Mouse (Mus musculus) inflammation-experienced regulatory T-cells, adult 6 months (primary cell): ENCODE data around the gene Fam72a. TPM values are rescaled to one million over a fixed set of nuclear protein-coding genes. Genes with fewer than 3 reads are reported as not detected.

Experiments used
- ATAC-seq: one replicate; pipeline ENCODE4 v1.8.0; 2017
- polyA plus RNA-seq, 3 experiments: library from polyadenylated mRNA; unstranded; fragments of 100-300 nt; shearing (Covaris generic); gene quantifications; one replicate each; pipeline ENCODE4 v1.2.1; 2017

The Fam72a gene
- polyA plus RNA-seq: 1 to 10 TPM in 1 of 3 experiments, under 1 TPM in 2; 0.59 to 1.4 (median 0.66) TPM

DNA sequence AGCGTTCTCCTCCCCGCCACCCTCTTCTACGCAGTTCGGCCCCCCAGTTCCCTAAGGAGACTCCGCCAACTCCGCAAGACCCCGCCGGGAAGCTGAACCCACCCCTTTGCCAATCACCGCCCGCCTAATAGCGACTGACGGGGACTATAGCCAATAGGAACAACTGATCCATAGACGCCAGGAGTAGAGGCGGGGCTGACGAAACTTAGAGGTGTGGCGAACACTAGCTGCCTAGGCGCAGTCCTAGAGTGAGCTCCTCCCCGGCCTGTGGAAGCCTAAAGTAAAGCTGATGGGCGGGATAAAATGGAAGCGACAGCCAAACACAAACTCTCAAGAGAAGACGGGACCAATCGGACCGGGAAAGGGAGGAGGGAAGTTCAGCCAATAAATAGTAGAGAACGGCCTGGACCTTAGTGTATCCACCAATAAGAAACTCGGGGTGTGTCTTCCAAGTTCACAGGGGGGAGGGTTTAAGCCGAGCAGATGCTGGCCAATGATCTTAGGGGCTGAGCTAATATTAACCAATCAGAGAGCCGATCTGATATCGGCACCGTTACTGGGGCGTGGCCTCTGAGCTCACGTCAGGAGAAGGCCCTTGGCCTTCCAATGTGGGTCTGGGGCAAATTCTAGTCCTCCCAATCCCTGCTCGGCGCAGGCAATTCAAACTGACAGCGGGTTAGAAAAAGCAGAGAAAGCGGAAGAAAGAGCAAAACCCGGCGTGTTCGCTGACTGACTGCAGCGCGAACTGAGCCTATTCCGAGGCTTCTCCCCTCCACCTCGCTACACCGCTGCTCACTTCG, at the start of gene Fam72a, which contains the start of gene Srgap2:
Gene Fam72a, plus strand, starts transcription at position 623 of the 800 bp plus-strand sequence.
Gene Srgap2, minus strand, starts transcription at position 72 of the 800 bp plus-strand sequence.
- peak; percentile 85 for ATAC-seq

GRCm38 (mm10) chr1:131478770-131479305, 48.9 kb upstream of the Fam72a start:
- no peak for ATAC-seq

DNA sequence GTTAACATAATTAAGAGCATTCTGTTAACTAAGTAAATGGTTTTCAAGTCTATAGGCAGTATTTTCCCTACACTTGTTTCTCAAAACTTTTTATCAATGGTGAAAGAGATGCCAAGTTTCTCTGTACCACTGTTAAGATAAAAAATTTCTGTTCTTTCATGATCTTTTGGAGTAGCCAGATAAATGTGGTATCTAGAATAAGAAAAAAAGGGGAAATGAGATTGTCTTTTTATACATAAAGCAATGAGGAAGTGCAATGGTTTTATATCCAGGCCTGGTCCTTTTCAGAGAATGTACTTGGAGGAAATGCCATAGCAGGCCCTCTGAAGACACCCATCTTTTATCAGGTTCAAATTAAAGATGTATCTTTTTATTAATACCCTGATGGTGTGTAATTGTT, 46.3 kb upstream of the Fam72a start:
- ATAC-seq: no peak

DNA sequence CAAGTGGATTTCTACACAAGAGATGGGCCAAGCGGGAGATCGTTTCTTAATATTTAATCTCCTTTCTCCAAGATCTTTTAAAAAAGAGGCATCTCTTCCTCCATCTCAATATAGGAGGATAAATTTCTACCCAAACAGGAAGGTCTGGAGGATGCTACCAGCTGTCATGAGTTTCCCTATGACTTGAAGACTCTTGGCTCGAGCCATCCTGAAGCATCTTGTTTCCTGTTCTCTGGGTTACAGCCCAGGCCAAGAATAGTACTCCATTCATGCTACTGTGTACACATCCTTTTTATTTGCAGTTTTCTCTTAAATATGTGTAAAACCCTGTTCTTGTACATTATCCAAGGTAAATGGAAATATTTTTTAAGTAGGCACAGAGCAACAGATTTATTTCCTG, 45.5 kb upstream of the Fam72a start:
- no peak for ATAC-seq

GRCm38 (mm10) chr1:131486094-131486850, 41.4 kb upstream of the Fam72a start:
- no peak for ATAC-seq

DNA sequence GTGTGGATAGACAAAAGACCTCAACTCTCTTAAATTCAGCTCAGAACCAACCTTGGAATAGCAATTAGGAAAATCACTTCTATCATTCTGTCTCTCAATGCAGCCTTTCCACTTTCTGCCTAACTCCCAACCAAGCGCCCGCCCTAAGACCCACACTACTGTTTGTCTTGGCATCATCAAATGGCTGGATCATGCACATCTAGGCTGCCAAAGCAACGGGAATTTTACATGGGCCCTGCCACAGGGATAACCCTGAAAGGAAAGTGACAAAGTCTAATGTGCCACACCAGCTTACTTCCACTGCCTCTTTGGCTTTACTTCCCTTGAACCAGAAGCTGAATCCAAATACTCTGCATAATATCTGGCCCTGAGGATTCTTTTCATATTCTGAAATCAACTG, 38.4 kb upstream of the Fam72a start:
- ATAC-seq: no peak

GRCm38 (mm10) chr1:131491579-131491978, 36.1 kb upstream of the Fam72a start:
- ATAC-seq: no peak

- peak; percentile 54 for ATAC-seq
These were observed 35.3 kb upstream of the Fam72a start for GRCm38 (mm10) chr1:131492360-131492759.

DNA sequence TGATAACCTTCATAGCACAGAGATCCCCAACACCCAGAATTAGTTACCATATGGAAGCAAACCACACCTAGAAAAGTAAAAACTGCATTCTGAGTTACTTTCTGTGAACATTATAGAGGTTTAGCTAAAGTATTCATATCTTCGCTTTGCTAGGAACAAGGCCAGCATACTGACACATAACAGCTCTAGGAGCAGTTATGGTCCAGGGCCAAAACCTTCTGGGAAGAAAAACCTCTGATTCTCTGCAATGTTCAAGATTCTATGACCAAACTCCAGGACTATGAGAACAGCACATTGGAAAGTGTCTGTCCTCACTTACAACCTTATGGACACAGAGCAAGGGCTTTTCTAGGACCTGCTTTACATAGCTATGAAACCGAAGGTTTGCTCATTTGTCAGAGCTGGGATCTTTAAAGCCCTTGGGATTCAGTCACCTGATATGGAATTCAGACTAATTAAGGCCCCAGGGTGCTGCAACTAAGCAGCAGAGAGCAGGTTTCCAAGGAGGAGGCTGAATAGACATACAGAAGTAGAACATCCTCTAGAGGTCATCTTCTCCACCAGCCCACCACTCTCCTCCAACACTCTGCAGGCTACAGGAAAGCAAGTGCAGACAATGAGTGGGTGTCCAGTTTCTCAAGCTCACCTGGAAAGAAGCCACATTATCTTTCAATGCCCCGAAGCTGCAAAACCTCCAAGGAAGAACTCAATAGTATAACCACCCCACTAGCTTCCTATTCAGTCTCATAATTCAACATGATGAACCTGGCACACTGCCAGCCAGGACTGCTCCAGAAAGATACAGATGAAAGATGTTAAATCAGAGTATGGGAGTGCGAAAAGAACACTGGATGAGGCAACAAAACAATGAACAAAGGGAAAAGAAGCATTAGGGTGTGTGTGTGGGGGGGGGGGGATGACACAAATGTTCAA, 33.5 kb upstream of the Fam72a start:
- no peak for ATAC-seq

- no peak for ATAC-seq
These were observed 29.5 kb upstream of the Fam72a start for GRCm38 (mm10) chr1:131498231-131498630.

- ATAC-seq: no peak
These were observed 26.0 kb upstream of the Fam72a start for GRCm38 (mm10) chr1:131501681-131502080.

GRCm38 (mm10) chr1:131511131-131511530, 16.6 kb upstream of the Fam72a start:
- ATAC-seq: no peak

DNA sequence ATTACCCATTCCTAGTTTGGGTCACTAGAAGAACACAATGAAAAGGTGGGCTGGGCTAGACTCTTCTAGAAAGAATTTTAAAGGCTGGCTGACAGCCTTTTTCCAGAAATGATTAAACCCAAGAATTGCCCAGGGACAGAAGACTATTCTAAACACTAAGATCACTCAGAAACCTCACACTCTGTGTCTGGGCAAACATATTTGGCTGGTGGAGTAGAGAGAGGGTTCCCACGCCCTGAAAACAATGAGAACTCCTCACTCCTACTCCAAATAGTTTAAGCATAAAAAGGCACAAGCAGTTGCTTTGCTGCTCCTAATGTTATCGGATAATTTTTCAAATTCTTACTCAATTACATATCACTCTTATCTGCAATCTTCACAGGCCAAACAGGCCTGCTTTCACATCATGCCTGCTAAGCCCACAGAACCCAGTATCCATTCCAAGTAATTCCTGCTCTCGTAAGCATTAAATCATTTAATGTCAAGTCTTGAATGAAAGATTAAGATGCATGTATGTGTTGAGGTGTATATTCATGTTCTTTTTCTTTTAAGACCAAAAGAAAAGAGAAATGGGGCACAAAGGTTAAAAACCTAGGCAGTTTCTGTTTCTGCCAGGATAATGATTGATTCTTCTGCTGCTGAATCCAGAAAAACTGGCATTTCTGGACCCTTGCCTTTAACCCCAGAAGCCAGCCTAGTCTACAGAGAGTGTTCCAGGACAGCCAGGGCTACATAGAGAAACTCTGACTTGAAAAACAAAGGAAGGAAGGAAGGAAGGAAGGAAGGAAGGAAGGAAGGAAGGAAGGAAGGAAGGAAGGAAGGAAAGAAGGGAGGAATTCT, 15.8 kb upstream of the Fam72a start:
- ATAC-seq: no peak

DNA sequence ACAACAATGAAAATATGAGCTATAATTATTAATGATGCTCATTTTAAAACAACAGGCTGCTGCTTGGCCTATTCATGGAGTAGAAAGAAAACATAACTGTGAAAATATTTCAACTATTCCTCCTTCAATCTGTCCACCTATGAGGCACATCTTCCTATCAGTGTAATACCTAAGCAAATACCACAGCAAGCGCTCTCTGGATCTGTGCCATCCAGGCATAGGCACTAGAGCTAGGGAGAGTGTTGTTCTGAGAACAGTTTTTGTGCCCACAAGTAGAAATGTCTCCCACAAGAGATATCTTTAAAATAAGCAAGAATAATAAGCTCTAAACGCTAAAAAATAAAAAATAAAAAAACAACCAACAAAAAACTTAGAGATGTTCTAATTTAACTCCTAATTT, 14.6 kb upstream of the Fam72a start:
- no peak for ATAC-seq

DNA sequence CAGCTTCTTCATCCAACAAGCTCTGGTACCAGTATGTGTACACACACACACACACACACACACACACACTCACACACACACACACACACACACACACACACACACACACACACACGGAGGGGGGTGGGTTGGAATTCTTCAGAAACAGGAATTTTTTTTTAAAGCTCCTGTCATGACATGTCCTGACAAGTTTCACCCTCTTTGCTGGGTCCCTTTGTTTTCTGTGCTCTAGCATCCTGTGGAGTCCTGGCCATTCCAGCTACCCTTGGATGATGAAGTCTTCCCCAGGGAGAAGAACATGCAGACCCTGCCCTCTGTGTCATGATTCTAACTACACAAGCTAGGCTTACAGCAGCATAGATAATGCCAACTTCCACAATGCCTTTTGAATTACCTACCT, 13.5 kb upstream of the Fam72a start:
- no peak for ATAC-seq

GRCm38 (mm10) chr1:131516588-131516987, 11.1 kb upstream of the Fam72a start:
- ATAC-seq: no peak

DNA sequence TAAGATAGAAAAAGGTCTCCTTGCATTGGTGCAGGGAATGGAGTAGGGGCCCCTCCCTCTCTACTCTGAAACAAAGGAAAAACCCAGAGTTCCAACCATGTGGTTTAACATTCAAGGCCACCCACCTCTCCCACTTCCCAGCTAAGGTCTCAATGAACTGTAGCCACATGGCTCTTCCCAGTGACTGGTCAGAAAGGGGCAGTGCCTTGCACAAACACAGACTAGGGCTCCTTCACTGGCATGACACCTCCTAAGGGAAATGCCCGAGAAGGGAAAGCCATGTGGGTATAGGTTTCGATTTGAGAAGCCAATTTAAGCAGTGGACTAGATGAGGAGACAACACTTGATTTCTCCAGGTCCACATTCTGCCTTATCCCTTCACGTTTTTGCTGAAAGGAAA, 3.9 kb upstream of the Fam72a start:
- ATAC-seq: no peak

- ATAC-seq: no peak
These were observed 2.6 kb upstream of the Fam72a start for GRCm38 (mm10) chr1:131525101-131525585.

- no peak for ATAC-seq
These were observed 2.0 kb upstream of the Fam72a start for GRCm38 (mm10) chr1:131525586-131526271.
